Mouse (Mus musculus) urinary bladder, postnatal 4 days (tissue): ENCODE data around the gene Emc10.

Experiments
- DNase-seq, 2 experiments: peaks; one replicate each; pipeline ENCODE4 v3.0.0; 2021 to 2022; ENCODE audit warnings: low spot score in 2 of 2

The Emc10 gene

GRCm38 (mm10) chr7:44463556-44464225, 32.6 kb downstream of the Emc10 start:
- no peak for DNase-seq

- no peak for DNase-seq
These were observed 33.3 kb downstream of the Emc10 start for GRCm38 (mm10) chr7:44463056-44463425.

GRCm38 (mm10) chr7:44462218-44463055, 33.9 kb downstream of the Emc10 start:
- no peak for DNase-seq

- no peak for DNase-seq
These were observed 34.7 kb downstream of the Emc10 start for GRCm38 (mm10) chr7:44461503-44462217.

- DNase-seq: no peak
These were observed 35.4 kb downstream of the Emc10 start for GRCm38 (mm10) chr7:44460767-44461502.

- DNase-seq: no peak
These were observed 36.3 kb downstream of the Emc10 start for GRCm38 (mm10) chr7:44460067-44460466.

GRCm38 (mm10) chr7:44456302-44456701, 40.0 kb downstream of the Emc10 start:
- no peak for DNase-seq

- no peak for DNase-seq
These were observed 43.1 kb downstream of the Emc10 start for GRCm38 (mm10) chr7:44453256-44453655.

- no peak for DNase-seq
These were observed 50.1 kb downstream of the Emc10 start for GRCm38 (mm10) chr7:44446070-44446855.

GRCm38 (mm10) chr7:44445528-44445923, 50.8 kb downstream of the Emc10 start:
- DNase-seq: no peak

- no peak for DNase-seq
These were observed 51.3 kb downstream of the Emc10 start for GRCm38 (mm10) chr7:44444886-44445527.

- DNase-seq: no peak
These were observed 52.8 kb downstream of the Emc10 start for GRCm38 (mm10) chr7:44443268-44444173.

- no peak for DNase-seq
These were observed 53.9 kb downstream of the Emc10 start for GRCm38 (mm10) chr7:44442407-44442821.

- DNase-seq: no peak
These were observed 54.6 kb downstream of the Emc10 start for GRCm38 (mm10) chr7:44441648-44442109.

GRCm38 (mm10) chr7:44441180-44441579, 55.1 kb downstream of the Emc10 start:
- no peak for DNase-seq

- no peak for DNase-seq
These were observed 55.9 kb downstream of the Emc10 start for GRCm38 (mm10) chr7:44440479-44440878.
